Mouse (Mus musculus) heart, embryonic 16.5 days (tissue): ENCODE data around the gene Ehd4. TPM values are rescaled to one million over a fixed set of nuclear protein-coding genes. Genes with fewer than 3 reads are reported as not detected.
A peak's percentile ranks its signal among the peaks of the same experiment; 100 is the strongest.

Experiments
- ATAC-seq: fragments of 200-750 bp; cut with Nextera tagmentation; replicated peaks from 2 replicates; pipeline ENCODE4 v1.8.0; 2017; ENCODE audit warnings: moderate number of reproducible peaks; ENCODE audit not compliant: insufficient read depth, low FRiP score; ENCODE audit errors: extremely low read depth
- H3K27ac ChIP-seq: fragments of 300-500 bp; sonication (generic); 2 replicates; pipeline ENCODE4 v1.5.1; 2014; ENCODE audit warnings: mild to moderate bottlenecking, low read length, control low read depth, moderate library complexity
- H3K27me3 ChIP-seq: fragments of 300-500 bp; sonication (generic); 2 replicates; pipeline ENCODE4 v1.6.1; 2014; ENCODE audit warnings: low read length, mixed read lengths; ENCODE audit not compliant: control insufficient read depth, insufficient read depth
- H3K36me3 ChIP-seq: fragments of 300-500 bp; sonication (generic); 2 replicates; pipeline ENCODE4 v1.6.1; 2014; ENCODE audit not compliant: control insufficient read depth, insufficient read depth
- H3K4me1 ChIP-seq: fragments of 300-500 bp; sonication (generic); 2 replicates; pipeline ENCODE4 v1.6.1; 2014; ENCODE audit warnings: low read length, mixed read lengths; ENCODE audit not compliant: control insufficient read depth, insufficient read depth
- H3K4me2 ChIP-seq: fragments of 300-500 bp; sonication (generic); 2 replicates; pipeline ENCODE4 v1.6.1; 2014; ENCODE audit warnings: low read depth, mild to moderate bottlenecking, control low read depth, low read length
- H3K4me3 ChIP-seq: fragments of 300-500 bp; sonication (generic); 2 replicates; pipeline ENCODE4 v1.5.1; 2014; ENCODE audit warnings: mild to moderate bottlenecking, control low read depth, low read length
- H3K9ac ChIP-seq: fragments of 300-500 bp; sonication (generic); 2 replicates; pipeline ENCODE4 v1.6.1; 2014; ENCODE audit warnings: low read length, control low read depth
- H3K9me3 ChIP-seq: fragments of 300-500 bp; sonication (generic); replicated peaks from 2 replicates; pipeline ENCODE4 v1.6.1; 2016; ENCODE audit warnings: low read length; ENCODE audit not compliant: control insufficient read depth
- WGBS: fragments of 180-500 bp; shearing (Covaris S2); extraction: QIAGEN DNeasy Blood & Tissue Kit; methylation state at CpG from one replicate; pipeline ENCODE4 v1.1.7; 2014; 5-methylcytosine and 5-hydroxymethylcytosine counted together
- polyA plus RNA-seq: library from polyadenylated mRNA; unstranded; fragments of >200 nt; fragmentation: Nextera tagmentation; extraction: Ambion mirVana; gene quantifications from 2 replicates; pipeline ENCODE4 v1.2.1, GENCODE M21; 2015

The Ehd4 gene
- polyA plus RNA-seq, 1 experiment from 2014 or later: 163 TPM

- Histone ChIP-seq H3K4me1 (peaks cover 20% of the 10 kb centered on the region), H3K36me3 (no peaks in the 10 kb centered on the region), H3K4me3 (no peak overlapping the region), H3K9me3 (no peaks in the 10 kb centered on the region), H3K9ac (no peak overlapping the region; the same call in 1 of the 2 replicates), H3K27ac (peak overlapping the region; percentile 87), H3K4me2 (no peak overlapping the region), H3K27me3 (no peaks in the 10 kb centered on the region)
- ATAC-seq: no peak
- WGBS: 69% methylated on average over 10 of the region's 10 CpGs
These were observed 98.5 kb downstream of the Ehd4 start for GRCm38 (mm10) chr2:120055923-120056322.

- Histone ChIP-seq H3K4me3 (no peak overlapping the region), H3K27me3 (no peaks in the 10 kb centered on the region), H3K4me2 (no peak overlapping the region), H3K9ac (peak overlapping the region; percentile 38), H3K4me1 (peaks cover 20% of the 10 kb centered on the region), H3K36me3 (no peaks in the 10 kb centered on the region), H3K9me3 (no peaks in the 10 kb centered on the region), H3K27ac (peak overlapping the region; percentile 87)
- WGBS: 52% methylated on average over 12 of the region's 12 CpGs
- ATAC-seq: peak; percentile 75
These were observed 99.4 kb downstream of the Ehd4 start for GRCm38 (mm10) chr2:120054771-120055552.

DNA sequence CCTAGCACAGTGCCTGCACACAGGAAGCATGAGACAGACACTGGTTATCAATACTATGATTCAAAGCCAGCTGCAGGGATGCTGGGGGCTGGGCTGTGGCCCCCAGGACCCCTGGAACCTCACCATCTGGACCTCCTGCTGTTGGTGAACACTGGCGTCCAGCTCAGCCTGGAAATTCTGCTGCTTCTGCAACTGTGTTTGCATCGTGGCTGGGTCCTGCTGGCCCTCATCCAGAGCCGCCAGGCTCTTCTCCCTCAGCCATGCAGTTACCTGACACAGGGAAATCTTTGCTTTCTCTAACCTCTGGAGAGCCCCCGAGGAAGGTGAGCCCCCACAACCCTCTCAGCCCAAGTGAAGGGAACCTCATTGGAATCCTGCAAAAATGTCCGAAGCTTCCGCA, 103.0 kb downstream of the Ehd4 start:
- Histone ChIP-seq H3K9ac (no peak overlapping the region), H3K9me3 (no peaks in the 10 kb centered on the region), H3K27ac (no peak overlapping the region), H3K36me3 (no peaks in the 10 kb centered on the region), H3K4me1 (peaks cover 19% of the 10 kb centered on the region), H3K4me2 (no peak overlapping the region), H3K4me3 (no peak overlapping the region), H3K27me3 (no peaks in the 10 kb centered on the region; the same call in 1 of the 2 replicates)
- 48% methylated on average over 6 of the region's 6 CpGs for WGBS
- ATAC-seq: no peak

GRCm38 (mm10) chr2:120049632-120050274, 104.7 kb downstream of the Ehd4 start:
- Histone ChIP-seq H3K27ac (no peak overlapping the region), H3K4me1 (peaks cover 2% of the 10 kb centered on the region), H3K4me3 (no peak overlapping the region), H3K9me3 (no peaks in the 10 kb centered on the region), H3K4me2 (no peak overlapping the region), H3K9ac (no peak overlapping the region), H3K36me3 (no peaks in the 10 kb centered on the region), H3K27me3 (no peaks in the 10 kb centered on the region; the same call in 1 of the 2 replicates)
- ATAC-seq: no peak
- 62% methylated on average over 10 of the region's 10 CpGs for whole genome bisulfite sequencing

GRCm38 (mm10) chr2:120048173-120048572, 106.2 kb downstream of the Ehd4 start:
- no peak overlapping the region for H3K4me2 ChIP-seq
- H3K27me3 ChIP-seq: no peaks in the 10 kb centered on the region; the same call in 1 of the 2 replicates
- no peak for ATAC-seq
- H3K4me1 ChIP-seq: 0 out of 2 replicates have a peak, but pooled peaks cover 6% of the 10 kb centered on the region
- no peak overlapping the region for H3K4me3 ChIP-seq
- H3K36me3 ChIP-seq: no peaks in the 10 kb centered on the region
- 65% methylated on average over 9 of the region's 9 CpGs for WGBS
- H3K27ac ChIP-seq: no peak overlapping the region
- H3K9ac ChIP-seq: no peak overlapping the region
- no peaks in the 10 kb centered on the region for H3K9me3 ChIP-seq

GRCm38 (mm10) chr2:120046486-120047310, 107.7 kb downstream of the Ehd4 start:
- Histone ChIP-seq H3K9me3 (no peaks in the 10 kb centered on the region), H3K27me3 (no peaks in the 10 kb centered on the region; the same call in 1 of the 2 replicates), H3K4me2 (no peak overlapping the region), H3K27ac (no peak overlapping the region), H3K4me3 (no peak overlapping the region), H3K9ac (0 out of 2 replicates have a peak overlapping the region, but pooled peaks have one; percentile 2), H3K36me3 (peaks cover 6% of the 10 kb centered on the region), H3K4me1 (0 out of 2 replicates have a peak, but pooled peaks cover 6% of the 10 kb centered on the region)
- WGBS: 64% methylated on average over 14 of the region's 14 CpGs
- ATAC-seq: no peak

- WGBS: 74% methylated on average over 3 of the region's 3 CpGs
- H3K4me1 ChIP-seq: 0 out of 2 replicates have a peak, but pooled peaks cover 6% of the 10 kb centered on the region
- H3K4me3 ChIP-seq: no peak overlapping the region
- H3K27ac ChIP-seq: no peak overlapping the region
- no peaks in the 10 kb centered on the region; the same call in 1 of the 2 replicates for H3K27me3 ChIP-seq
- H3K36me3 ChIP-seq: peaks cover 14% of the 10 kb centered on the region
- no peaks in the 10 kb centered on the region for H3K9me3 ChIP-seq
- H3K4me2 ChIP-seq: no peak overlapping the region
- no peak for ATAC-seq
- no peak overlapping the region for H3K9ac ChIP-seq
These were observed 109.7 kb downstream of the Ehd4 start for GRCm38 (mm10) chr2:120044676-120045075.

DNA sequence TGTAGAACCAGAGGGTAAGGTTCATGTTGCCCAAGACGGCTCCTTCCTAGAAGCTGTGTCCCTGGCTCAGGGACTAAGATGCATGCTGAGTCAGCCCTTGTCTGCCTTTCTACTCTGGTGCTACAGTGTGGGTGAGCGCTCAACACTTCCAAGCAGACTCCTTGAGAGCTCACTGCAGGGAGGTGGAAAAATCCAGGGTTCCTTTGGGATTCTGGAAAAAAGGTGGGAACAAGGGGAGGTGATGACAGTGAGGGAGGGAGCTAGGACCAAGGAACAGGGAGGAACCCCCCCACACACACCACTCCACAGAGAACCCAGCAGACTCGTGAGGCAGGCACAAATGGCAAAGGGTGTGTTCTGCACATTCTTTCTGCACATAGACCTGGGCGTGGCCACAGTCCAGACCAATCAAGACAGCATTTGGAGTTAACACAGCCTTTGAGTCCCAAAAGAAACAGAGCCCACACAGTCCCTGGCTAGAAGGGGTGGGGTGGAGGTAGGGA, 110.3 kb downstream of the Ehd4 start:
- Histone ChIP-seq H3K4me2 (no peak overlapping the region), H3K27ac (no peak overlapping the region), H3K9me3 (no peaks in the 10 kb centered on the region), H3K27me3 (no peaks in the 10 kb centered on the region; the same call in 1 of the 2 replicates), H3K36me3 (peaks cover 18% of the 10 kb centered on the region), H3K9ac (no peak overlapping the region), H3K4me3 (no peak overlapping the region), H3K4me1 (0 out of 2 replicates have a peak, but pooled peaks cover 6% of the 10 kb centered on the region)
- 51% methylated on average over 4 of the region's 4 CpGs for WGBS
- ATAC-seq: peak; percentile 29; the same call in 1 of the 2 replicates
